Mouse (Mus musculus) kidney, postnatal 10 days (tissue): ENCODE data around the gene Zfp985.
"Not testable (repeated sequence)": the region's sequence is repeated elsewhere in the genome, so short reads cannot be mapped to it uniquely, and the experiment has no call there.

ENCODE experiments used
- DNase-seq: peaks from one replicate; pipeline ENCODE4 v3.0.0; 2021; ENCODE audit warnings: mixed read lengths

Zfp985 gene

GRCm38 (mm10) chr4:147553071-147553470, at the start of gene Zfp985:
Zfp985 (plus strand) TSS chr4:147553277.
- DNase-seq: not testable (repeated sequence)

DNA sequence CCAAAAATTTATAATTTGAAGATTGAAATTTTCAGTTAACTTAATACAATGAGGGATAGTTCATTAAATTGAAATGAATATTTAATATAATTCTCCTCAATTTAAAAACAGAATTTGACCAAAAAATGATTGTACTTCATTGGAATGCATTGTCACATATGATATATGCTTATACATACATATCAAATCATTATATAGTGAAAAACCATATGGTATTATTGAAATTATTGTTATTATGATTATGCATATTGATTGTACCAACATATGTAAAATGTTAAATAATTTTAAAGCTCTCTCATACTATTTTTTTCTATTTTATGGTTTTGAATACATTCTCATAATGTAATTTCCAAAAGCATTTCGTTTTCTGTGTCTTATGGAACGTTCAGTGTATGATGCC, 43.9 kb upstream of the Zfp985 start:
- DNase-seq: no peak

DNA sequence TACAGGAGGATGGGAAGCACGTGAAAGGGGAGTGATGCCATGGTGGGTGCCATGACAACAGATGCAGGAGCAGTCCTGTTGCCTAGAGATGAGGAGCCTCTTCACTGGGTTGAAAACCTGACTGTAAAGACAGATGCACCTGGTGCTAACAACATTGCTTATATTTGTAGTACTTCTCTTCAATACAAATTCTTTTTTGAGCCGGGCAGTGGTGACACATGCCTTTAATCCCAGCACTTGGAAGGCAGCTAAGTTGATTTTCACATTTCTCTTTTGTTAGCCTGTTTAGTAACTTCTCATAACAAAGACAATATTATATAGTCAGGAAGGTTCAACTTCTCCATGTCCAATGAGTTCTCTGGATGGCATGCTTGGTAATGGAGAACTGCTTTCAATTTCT, 34.1 kb upstream of the Zfp985 start:
- no peak for DNase-seq

GRCm38 (mm10) chr4:147520100-147520499, 33.0 kb upstream of the Zfp985 start:
- no peak for DNase-seq

- DNase-seq: no peak
Measured at GRCm38 (mm10) chr4:147525125-147525524, 28.0 kb upstream of the Zfp985 start.

- DNase-seq: no peak
Measured at GRCm38 (mm10) chr4:147530366-147530765, 22.7 kb upstream of the Zfp985 start.

DNA sequence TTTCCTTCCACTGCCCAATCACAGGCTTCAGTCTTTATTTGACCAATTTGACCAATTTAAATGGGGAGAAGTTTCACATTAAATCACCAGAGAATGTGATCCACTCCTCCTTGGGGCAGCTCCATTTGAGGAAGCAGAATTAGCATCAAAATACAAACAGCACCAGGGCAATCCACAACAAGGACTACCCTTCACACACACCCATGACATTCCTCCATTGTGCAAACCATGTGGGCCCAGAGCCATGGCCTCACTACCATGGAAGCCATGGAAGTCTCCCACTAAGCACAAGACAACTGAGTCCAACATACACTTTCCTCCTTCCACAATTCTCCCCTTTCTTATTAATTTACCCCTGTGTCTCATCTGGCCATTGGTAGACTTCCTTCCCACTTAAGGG, 17.2 kb upstream of the Zfp985 start:
- not testable (repeated sequence) for DNase-seq

- no peak for DNase-seq
Measured at GRCm38 (mm10) chr4:147537702-147538101, 15.4 kb upstream of the Zfp985 start.

- not testable (repeated sequence) for DNase-seq
Measured at GRCm38 (mm10) chr4:147539918-147540317, 13.2 kb upstream of the Zfp985 start, which contains the start of gene Gm16503. Gm16503 (plus strand) TSS chr4:147540218.

- DNase-seq: no peak
Measured at GRCm38 (mm10) chr4:147541105-147541504, 12.0 kb upstream of the Zfp985 start.

- DNase-seq: not testable (repeated sequence)
Measured at GRCm38 (mm10) chr4:147554361-147554760, 1.3 kb downstream of the Zfp985 start.

DNA sequence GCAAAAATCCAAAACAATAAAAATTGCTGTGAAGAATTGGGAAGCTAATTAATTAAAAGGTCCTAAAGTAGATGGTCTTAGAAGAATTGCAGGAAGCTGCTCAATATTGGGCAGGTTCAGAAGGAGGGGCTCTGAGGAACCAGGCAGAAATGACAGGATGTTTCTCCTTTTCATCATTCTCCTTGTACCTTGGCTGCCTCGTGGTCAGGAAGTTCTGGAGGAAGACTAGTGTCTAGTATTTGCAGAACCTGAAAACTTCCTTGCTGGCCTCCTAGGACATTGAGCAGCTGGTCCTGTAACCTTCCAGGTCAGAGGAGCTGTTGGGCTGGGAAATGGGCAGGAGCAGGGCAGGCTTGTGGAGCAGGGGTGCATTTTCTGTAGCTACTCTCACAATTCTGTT, 3.8 kb downstream of the Zfp985 start:
- not testable (repeated sequence) for DNase-seq

DNA sequence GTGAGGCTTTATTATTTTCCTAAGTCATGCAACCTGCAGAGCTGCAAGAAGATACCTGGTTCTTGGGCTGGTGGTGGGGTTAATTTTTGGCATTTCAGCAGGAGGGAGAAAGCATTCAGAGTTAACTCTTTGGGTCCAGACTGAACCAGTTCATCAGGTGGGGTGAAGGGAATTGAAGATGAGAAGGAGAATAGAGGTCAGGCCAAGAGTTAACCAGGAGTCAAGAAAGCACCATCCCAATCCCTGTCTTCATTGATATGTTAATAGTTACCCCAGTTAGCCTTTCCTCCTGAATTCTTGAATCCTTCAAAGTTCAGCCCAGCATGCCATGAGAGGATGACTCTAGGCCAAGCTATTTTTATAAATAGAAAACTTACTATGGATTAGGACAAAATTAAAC, 4.9 kb downstream of the Zfp985 start:
- not testable (repeated sequence) for DNase-seq

GRCm38 (mm10) chr4:147559096-147559495, 6.0 kb downstream of the Zfp985 start:
- DNase-seq: peak; percentile 45

GRCm38 (mm10) chr4:147565426-147566220, 12.5 kb downstream of the Zfp985 start:
- DNase-seq: no peak

- DNase-seq: not testable (repeated sequence)
Measured at GRCm38 (mm10) chr4:147571156-147571555, 18.1 kb downstream of the Zfp985 start.

DNA sequence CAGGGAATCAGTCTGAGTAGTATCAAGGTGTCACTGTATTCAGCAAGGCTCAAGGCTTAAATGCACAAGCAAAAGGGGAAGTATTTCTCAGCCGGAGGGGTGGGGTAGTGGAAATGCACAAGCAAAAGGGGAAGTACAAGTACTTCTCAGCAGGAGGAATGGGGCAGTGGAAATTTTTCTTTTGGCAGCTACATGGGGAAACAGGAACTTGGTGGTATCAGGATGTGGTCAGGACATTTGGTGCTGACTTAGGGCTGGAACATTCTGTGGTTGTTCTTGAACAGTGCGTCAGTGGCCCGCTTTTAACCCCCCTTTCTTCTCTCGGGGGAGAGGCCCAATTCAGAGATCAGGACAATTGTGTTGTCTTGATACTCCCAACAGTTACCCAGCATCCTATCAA, 26.3 kb downstream of the Zfp985 start:
- not testable (repeated sequence) for DNase-seq

GRCm38 (mm10) chr4:147586511-147587473, 33.7 kb downstream of the Zfp985 start:
- DNase-seq: no peak

DNA sequence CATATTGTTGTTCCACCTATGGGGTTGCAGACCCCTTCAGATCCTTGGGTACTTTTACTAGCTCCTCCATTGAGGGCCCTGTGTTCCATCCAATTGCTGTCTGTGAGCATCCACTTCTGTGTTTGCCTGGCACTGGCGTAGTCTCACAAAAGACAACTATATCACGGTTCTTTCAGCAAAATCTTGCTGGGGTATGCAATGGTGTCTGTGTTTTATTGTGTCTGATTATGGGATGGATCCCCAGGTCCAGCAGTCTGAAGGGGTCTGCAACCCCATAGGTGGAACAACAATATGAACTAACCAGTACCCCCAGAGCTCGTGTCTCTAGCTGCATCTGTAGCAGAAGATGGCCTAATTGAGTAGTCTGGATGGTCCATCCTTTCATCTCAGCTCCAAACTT, 41.6 kb downstream of the Zfp985 start:
- DNase-seq: not testable (repeated sequence)

DNA sequence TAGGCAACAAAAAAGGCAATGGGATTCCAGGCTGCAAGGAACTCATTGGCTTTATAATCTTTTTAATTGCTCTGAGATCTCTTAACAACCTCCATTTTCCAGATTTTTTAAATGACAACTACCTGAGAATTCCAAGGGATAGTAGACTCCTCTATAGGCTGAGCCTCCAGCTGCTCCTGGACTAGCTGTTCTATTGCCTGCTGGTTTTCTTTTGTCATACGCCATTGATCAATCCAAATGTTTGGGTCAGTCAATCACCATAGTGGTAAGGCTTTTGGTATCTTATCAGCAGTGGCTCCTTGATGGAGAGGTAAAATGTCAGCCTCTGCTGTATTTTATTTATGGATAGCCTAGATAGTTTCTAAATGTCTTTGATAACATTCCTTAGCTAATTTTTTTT, 44.6 kb downstream of the Zfp985 start:
- DNase-seq: no peak

- no peak for DNase-seq
Measured at GRCm38 (mm10) chr4:147598831-147599230, 45.8 kb downstream of the Zfp985 start.

- no peak for DNase-seq
Measured at GRCm38 (mm10) chr4:147601881-147602280, 48.8 kb downstream of the Zfp985 start.

- DNase-seq: no peak
Measured at GRCm38 (mm10) chr4:147603806-147604205, 50.7 kb downstream of the Zfp985 start.

DNA sequence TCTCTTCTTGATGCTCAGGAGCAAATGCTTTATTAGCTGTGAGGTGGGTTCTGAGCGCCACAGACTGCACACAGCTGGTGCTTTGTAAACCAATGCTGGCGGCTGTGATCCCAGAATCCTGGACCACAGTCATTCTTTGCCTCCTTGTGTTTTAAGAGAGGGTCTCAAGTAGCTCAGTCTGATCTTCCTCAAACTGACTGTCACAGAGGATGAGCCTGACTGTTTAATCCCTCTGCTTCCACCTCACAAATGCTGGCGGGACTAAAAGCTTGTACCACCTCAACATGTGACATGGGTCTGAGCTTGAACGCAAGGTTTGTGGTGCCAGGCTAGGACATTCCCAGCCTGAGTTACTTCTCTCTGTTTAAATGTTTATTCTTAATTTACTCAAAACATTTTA, 52.4 kb downstream of the Zfp985 start:
- DNase-seq: no peak
